Mouse (Mus musculus) intestine, postnatal 0 days (tissue): ENCODE data around the gene Cmss1. TPM values are rescaled to one million over a fixed set of nuclear protein-coding genes. Genes with fewer than 3 reads are reported as not detected.
A peak's percentile ranks its signal among the peaks of the same experiment; 100 is the strongest.

Source experiments
- ATAC-seq: fragments of 200-750 bp; cut with Nextera tagmentation; 2 replicates; pipeline ENCODE4 v1.8.0; 2017; ENCODE audit warnings: mild to moderate bottlenecking, moderate TSS enrichment, moderate library complexity
- H3K27ac ChIP-seq: fragments of 300-500 bp; sonication (generic); 2 replicates; pipeline ENCODE4 v1.5.1; 2014; ENCODE audit warnings: mild to moderate bottlenecking, low read depth, low read length, moderate library complexity
- H3K27me3 ChIP-seq: fragments of 300-500 bp; sonication (generic); replicated peaks from 2 replicates; pipeline ENCODE4 v1.6.1; 2014; ENCODE audit warnings: low read length, mixed read lengths; ENCODE audit not compliant: control insufficient read depth, insufficient read depth
- H3K36me3 ChIP-seq: fragments of 300-500 bp; sonication (generic); 2 replicates; pipeline ENCODE4 v1.6.1; 2014; ENCODE audit warnings: mild to moderate bottlenecking, moderate library complexity; ENCODE audit not compliant: control insufficient read depth, insufficient read depth
- H3K4me1 ChIP-seq: fragments of 300-500 bp; sonication (generic); replicated peaks from 2 replicates; pipeline ENCODE4 v1.6.1; 2014; ENCODE audit warnings: antibody characterized with exemption, low read length, mixed read lengths; ENCODE audit not compliant: control insufficient read depth, insufficient read depth
- H3K4me2 ChIP-seq: fragments of 300-500 bp; sonication (generic); replicated peaks from 2 replicates; pipeline ENCODE4 v1.6.1; 2014; ENCODE audit warnings: low read depth, mild to moderate bottlenecking, moderate library complexity
- H3K4me3 ChIP-seq: fragments of 300-500 bp; sonication (generic); 2 replicates; pipeline ENCODE4 v1.5.1; 2014; ENCODE audit warnings: low read depth, low read length
- H3K9ac ChIP-seq: fragments of 300-500 bp; sonication (generic); 2 replicates; pipeline ENCODE4 v1.6.1; 2014; ENCODE audit warnings: mild to moderate bottlenecking, low read depth, low read length
- H3K9me3 ChIP-seq: fragments of 300-500 bp; sonication (generic); 2 replicates; pipeline ENCODE4 v1.6.1; 2016; ENCODE audit warnings: mixed run types; ENCODE audit not compliant: control insufficient read depth
- CTCF ChIP-seq: sonication (generic); IDR thresholded peaks from 2 replicates; pipeline ENCODE4 v1.5.1; 2016; ENCODE audit warnings: low read depth, mild to moderate bottlenecking, control low read depth, antibody characterized with exemption, moderate library complexity
- WGBS: fragments of 180-500 bp; shearing (Covaris S2); extraction: QIAGEN DNeasy Blood & Tissue Kit; methylation state at CpG from one replicate; pipeline ENCODE4 v1.1.7; 2014; 5-methylcytosine and 5-hydroxymethylcytosine counted together
- polyA plus RNA-seq: library from polyadenylated mRNA; unstranded; fragments of >200 nt; fragmentation: Nextera tagmentation; extraction: Ambion mirVana; gene quantifications from 2 replicates; pipeline ENCODE4 v1.2.1, GENCODE M21; 2015

Gene Cmss1
- polyA plus RNA-seq, 1 experiment from 2014 or later: 19.1 TPM

DNA sequence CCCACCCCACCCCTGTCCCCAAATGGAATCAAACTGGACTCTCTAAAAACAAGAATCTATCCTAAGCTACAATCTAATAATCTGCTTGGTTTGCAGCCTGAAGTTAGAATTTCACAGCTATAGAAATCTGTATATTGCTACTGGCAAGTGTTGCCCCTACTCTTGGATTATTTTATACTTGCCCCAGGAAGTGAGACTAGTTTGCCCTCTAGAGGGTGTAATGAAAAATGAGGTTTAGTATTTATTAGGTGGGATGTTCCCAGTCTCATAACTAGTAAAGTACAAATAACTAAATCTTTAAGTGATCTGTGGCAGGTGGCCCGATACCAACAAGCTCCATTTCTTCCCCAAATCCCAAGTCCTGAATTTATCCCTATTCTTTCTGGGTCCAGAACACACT is 29.1 kb downstream of the Cmss1 start:
- H3K4me2 ChIP-seq: no peak overlapping the region
- H3K9me3 ChIP-seq: no peaks in the 10 kb centered on the region
- no peak for ATAC-seq
- TF ChIP-seq CTCF: peak; percentile 60
- H3K4me3 ChIP-seq: no peak overlapping the region
- H3K27ac ChIP-seq: no peak overlapping the region
- WGBS: 89% methylated on average over 1 of the region's 1 CpGs
- H3K4me1 ChIP-seq: 0 out of 2 replicates have a peak, but pooled peaks cover 2% of the 10 kb centered on the region
- no peaks in the 10 kb centered on the region for H3K27me3 ChIP-seq
- no peak overlapping the region for H3K9ac ChIP-seq
- 0 out of 2 replicates have a peak, but pooled peaks cover 4% of the 10 kb centered on the region for H3K36me3 ChIP-seq

DNA sequence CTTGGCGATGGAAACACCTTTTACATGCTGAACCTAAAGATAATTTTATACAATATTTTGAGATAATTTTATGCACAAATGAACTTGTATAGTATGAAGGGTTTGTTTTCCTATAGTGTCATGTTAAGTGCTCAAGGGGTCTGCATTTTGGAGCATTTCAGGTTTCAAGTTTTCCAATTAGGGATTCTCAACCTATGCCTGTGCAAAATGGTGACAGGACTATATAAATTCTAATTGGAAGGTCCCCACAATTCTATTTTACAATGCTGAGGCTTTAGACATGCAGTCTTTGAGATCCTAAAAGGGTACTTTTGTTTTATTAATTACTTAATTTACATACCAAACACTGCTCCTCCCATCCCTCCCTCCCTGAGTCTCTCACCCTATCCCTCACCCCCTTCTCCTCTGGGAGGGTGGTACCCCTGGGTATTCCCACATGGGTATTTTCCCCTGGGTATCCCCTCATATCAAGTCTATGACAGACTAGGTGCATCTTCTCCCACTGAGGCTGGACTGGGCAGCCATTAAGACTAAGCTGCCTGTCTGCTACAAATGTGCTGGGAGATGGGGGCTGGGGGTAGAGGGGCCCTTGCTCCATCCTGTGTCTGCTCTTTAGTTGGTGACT is 30.8 kb downstream of the Cmss1 start:
- no peaks in the 10 kb centered on the region for H3K9me3 ChIP-seq
- peaks cover 8% of the 10 kb centered on the region; the same call in 1 of the 2 replicates for H3K4me1 ChIP-seq
- H3K27me3 ChIP-seq: no peaks in the 10 kb centered on the region
- no peak overlapping the region for H3K4me3 ChIP-seq
- peaks cover 13% of the 10 kb centered on the region; the same call in 1 of the 2 replicates for H3K36me3 ChIP-seq
- no peak overlapping the region for H3K4me2 ChIP-seq
- no peak overlapping the region for H3K27ac ChIP-seq
- no peak for TF ChIP-seq CTCF
- WGBS: 93% methylated on average over 1 of the region's 1 CpGs
- H3K9ac ChIP-seq: no peak overlapping the region
- no peak for ATAC-seq

DNA sequence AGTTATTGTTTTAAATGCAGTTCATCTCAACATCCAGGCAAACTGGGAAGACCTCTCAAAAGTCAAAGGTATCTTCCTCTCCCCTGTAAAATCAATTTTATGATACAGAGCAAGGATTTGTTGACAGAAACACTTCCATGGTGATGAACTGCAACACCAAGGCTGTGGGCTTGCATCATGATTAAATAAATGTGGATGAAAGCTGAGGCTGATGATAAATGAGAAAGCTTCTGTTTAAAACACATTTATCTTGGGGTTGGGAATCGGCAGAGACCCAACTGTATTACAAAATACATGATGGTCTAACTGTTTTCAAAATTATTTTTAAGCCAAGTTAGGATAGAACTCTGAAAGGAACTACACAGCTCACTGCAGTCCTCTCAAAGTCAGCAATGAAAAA is 32.8 kb downstream of the Cmss1 start:
- Histone ChIP-seq H3K27me3 (no peaks in the 10 kb centered on the region), H3K4me3 (no peak overlapping the region), H3K9ac (no peak overlapping the region), H3K4me2 (no peak overlapping the region), H3K27ac (no peak overlapping the region), H3K36me3 (peaks cover 25% of the 10 kb centered on the region), H3K9me3 (no peaks in the 10 kb centered on the region), H3K4me1 (peaks cover 8% of the 10 kb centered on the region; the same call in 1 of the 2 replicates)
- ATAC-seq: no peak
- 40% methylated on average over 1 of the region's 1 CpGs for WGBS
- no peak for TF ChIP-seq CTCF

DNA sequence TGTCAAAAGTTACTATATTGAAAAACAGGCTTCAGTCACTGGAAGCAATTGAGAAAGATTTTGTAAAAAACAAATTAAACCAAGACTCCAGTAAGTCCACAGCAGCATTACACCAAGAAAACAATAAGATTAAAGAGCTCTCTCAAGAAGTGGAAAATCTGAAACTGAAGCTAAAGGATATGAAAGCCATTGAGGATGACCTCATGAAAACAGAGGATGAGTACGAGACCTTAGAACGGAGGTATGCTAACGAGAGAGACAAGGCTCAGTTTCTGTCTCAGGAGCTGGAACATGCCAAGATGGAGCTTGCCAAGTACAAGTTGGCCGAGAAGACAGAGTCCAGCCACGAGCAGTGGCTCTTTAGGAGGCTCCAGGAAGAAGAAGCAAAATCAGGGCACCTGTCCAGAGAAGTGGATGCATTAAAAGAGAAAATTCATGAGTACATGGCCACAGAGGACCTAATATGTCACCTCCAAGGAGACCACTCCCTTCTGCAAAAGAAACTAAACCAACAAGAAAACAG is 35.8 kb downstream of the Cmss1 start:
- Histone ChIP-seq H3K4me1 (peaks cover 8% of the 10 kb centered on the region; the same call in 1 of the 2 replicates), H3K9me3 (no peaks in the 10 kb centered on the region), H3K4me2 (no peak overlapping the region), H3K4me3 (no peak overlapping the region), H3K27ac (no peak overlapping the region), H3K36me3 (peaks cover 25% of the 10 kb centered on the region), H3K9ac (no peak overlapping the region), H3K27me3 (no peaks in the 10 kb centered on the region)
- 82% methylated on average over 5 of the region's 5 CpGs for WGBS
- no peak for ATAC-seq
- no peak for TF ChIP-seq CTCF

DNA sequence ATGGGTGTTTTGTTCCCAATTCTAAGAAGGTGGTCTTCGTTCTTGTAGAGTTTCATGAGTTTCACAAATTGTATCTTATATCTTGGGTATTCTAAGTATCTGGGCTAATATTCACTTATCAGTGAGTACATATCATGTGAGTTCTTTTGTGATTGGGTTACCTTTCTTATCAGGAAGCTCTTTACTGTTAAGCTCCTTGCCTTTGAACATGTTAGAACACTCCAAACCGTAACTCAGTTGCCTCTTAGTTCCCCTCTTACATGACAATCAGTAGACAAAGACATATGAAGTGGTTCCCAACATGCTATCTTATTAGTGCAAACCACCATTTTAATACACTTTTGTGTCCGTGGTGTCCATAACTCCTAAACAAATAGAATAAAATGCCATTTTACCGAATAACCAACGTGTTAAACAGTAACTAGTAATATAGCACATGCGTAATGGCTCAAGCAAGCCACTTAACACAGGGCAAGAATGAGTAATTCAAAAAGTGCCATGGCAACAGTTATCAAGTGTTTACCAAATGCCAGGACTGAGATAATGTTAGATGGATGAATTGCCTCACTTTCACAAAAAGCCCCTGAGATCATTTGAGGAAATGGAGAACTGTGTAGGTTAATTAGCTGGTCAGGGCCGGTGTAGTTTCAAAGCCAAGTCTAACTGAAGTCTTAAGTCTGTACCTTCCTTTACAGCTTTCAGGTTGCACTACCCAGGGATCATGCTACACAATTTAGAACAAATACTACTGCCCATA is 37.8 kb downstream of the Cmss1 start:
- Histone ChIP-seq H3K4me1 (peaks cover 8% of the 10 kb centered on the region; the same call in 1 of the 2 replicates), H3K4me2 (peak overlapping the region; percentile 39; the same call in 1 of the 2 replicates), H3K9me3 (no peaks in the 10 kb centered on the region), H3K4me3 (no peak overlapping the region), H3K36me3 (peaks cover 25% of the 10 kb centered on the region), H3K27ac (no peak overlapping the region; the same call in 1 of the 2 replicates), H3K9ac (no peak overlapping the region), H3K27me3 (no peaks in the 10 kb centered on the region)
- 38% methylated on average over 7 of the region's 7 CpGs for WGBS
- ATAC-seq: peak; percentile 96
- TF ChIP-seq CTCF: no peak

DNA sequence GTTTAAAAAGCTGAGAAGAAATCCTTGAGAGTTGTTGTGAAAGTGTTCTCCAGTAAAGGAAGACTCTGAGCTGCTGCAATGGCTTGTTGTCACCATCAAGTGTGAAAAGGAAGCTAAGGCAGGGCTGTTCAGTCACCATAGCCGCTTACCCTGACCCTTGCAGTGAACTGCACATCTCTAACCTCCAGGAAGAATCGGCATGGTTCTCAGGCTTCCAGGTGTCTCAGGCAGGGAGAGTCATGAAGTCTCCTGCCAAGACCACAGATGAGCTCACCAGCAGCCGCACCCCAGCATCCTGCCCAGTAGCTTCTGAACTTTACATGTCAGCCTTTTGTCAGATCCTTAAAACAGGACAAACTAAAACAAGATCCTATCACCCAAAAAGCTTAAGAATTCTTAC is 40.4 kb downstream of the Cmss1 start:
- no peak for TF ChIP-seq CTCF
- H3K4me3 ChIP-seq: no peak overlapping the region
- WGBS: 77% methylated on average over 3 of the region's 3 CpGs
- no peak overlapping the region for H3K27ac ChIP-seq
- H3K4me1 ChIP-seq: no peaks in the 10 kb centered on the region
- H3K36me3 ChIP-seq: peaks cover 15% of the 10 kb centered on the region
- no peak for ATAC-seq
- no peaks in the 10 kb centered on the region for H3K9me3 ChIP-seq
- H3K27me3 ChIP-seq: no peaks in the 10 kb centered on the region
- no peak overlapping the region for H3K4me2 ChIP-seq
- no peak overlapping the region for H3K9ac ChIP-seq
